Mouse (Mus musculus): ENCODE measurements around the gene Dbt. TPM values are rescaled to one million over a fixed set of nuclear protein-coding genes. Genes with fewer than 3 reads are reported as not detected.

Dbt gene
- 10 to 100 TPM; 25.5 to 45.6 TPM for total RNA-seq (2021)
- long read RNA-seq, experiment 1, transcript Dbt-201 (11 exons, 3,301 nt) = major isoform, 19 of 25 reads
- long read RNA-seq, experiment 1, partial matches to known transcripts = 2 of 25 reads
- long read RNA-seq, experiment 1, other reads (novel, unspliced or antisense) = 4 of 25 reads
- long read RNA-seq, experiment 2, transcript Dbt-201 (11 exons, 3,301 nt) = major isoform, 23 of 33 reads
- long read RNA-seq, experiment 2, partial matches to known transcripts = 3 of 33 reads
- long read RNA-seq, experiment 2, other reads (novel, unspliced or antisense) = 7 of 33 reads

GRCm38 (mm10) chr3:116512904-116513716 lies at the start of gene Dbt:
Gene Dbt (plus strand): TSS chr3:116513070.
- Histone ChIP-seq H3K27ac (peak within 1 kb of the TSS; percentile 95), H3K4me3 (peak within 1 kb of the TSS; percentile 72)
- intact Hi-C loops (cut with DNase I) = loop anchor here (2.0 to 10.0 kb wide), 4 partner anchors 49 to 320 kb away; partner anchors contain the start of genes Lrrc39 and Sass6
- peak; percentile 95 for DNase-seq
- no peak for TF ChIP-seq CTCF (IDR thresholded peaks at IDR 0.05)

GRCm38 (mm10) chr3:116464318-116464717 lies 48.6 kb upstream of the Dbt start:
- no peak for TF ChIP-seq CTCF (IDR thresholded peaks at IDR 0.05)
- no peak for DNase-seq
- Histone ChIP-seq H3K27ac (no peak overlapping the region), H3K4me3 (no peak overlapping the region)
- intact Hi-C loops (cut with DNase I) = no loop called here

- H3K4me3 ChIP-seq = no peak overlapping the region
- H3K27ac ChIP-seq = no peak overlapping the region
- DNase-seq = no peak
- intact Hi-C loops (cut with DNase I) = no loop called here
- no peak for TF ChIP-seq CTCF (IDR thresholded peaks at IDR 0.05)
Measured at GRCm38 (mm10) chr3:116465709-116466108, 47.2 kb upstream of the Dbt start.

GRCm38 (mm10) chr3:116474602-116475001 lies 38.3 kb upstream of the Dbt start:
- intact Hi-C loops (cut with DNase I) = no loop called here
- Histone ChIP-seq H3K4me3 (no peak overlapping the region), H3K27ac (no peak overlapping the region)
- no peak for TF ChIP-seq CTCF (IDR thresholded peaks at IDR 0.05)
- no peak for DNase-seq

GRCm38 (mm10) chr3:116476686-116477298 lies 36.1 kb upstream of the Dbt start:
- no peak for TF ChIP-seq CTCF (IDR thresholded peaks at IDR 0.05)
- intact Hi-C loops (cut with DNase I) = no loop called here
- Histone ChIP-seq H3K4me3 (no peak overlapping the region), H3K27ac (no peak overlapping the region)
- DNase-seq = no peak

- intact Hi-C loops (cut with DNase I) = no loop called here
- no peak overlapping the region for H3K27ac ChIP-seq
- no peak overlapping the region for H3K4me3 ChIP-seq
- TF ChIP-seq CTCF (IDR thresholded peaks at IDR 0.05) = no peak
- DNase-seq = no peak
Measured at GRCm38 (mm10) chr3:116477351-116477750, 35.5 kb upstream of the Dbt start.

GRCm38 (mm10) chr3:116480119-116480518 lies 32.8 kb upstream of the Dbt start:
- intact Hi-C loops (cut with DNase I) = no loop called here
- H3K4me3 ChIP-seq = no peak overlapping the region
- H3K27ac ChIP-seq = no peak overlapping the region
- DNase-seq = no peak
- TF ChIP-seq CTCF (IDR thresholded peaks at IDR 0.05) = no peak

- Histone ChIP-seq H3K27ac (no peak overlapping the region), H3K4me3 (no peak overlapping the region)
- TF ChIP-seq CTCF (IDR thresholded peaks at IDR 0.05) = no peak
- intact Hi-C loops (cut with DNase I) = no loop called here
- no peak for DNase-seq
Measured at GRCm38 (mm10) chr3:116480937-116481336, 31.9 kb upstream of the Dbt start.

- Histone ChIP-seq H3K4me3 (no peak overlapping the region), H3K27ac (no peak overlapping the region)
- intact Hi-C loops (cut with DNase I) = no loop called here
- TF ChIP-seq CTCF (IDR thresholded peaks at IDR 0.05) = no peak
- no peak for DNase-seq
Measured at GRCm38 (mm10) chr3:116482724-116483123, 30.1 kb upstream of the Dbt start.

- intact Hi-C loops (cut with DNase I) = no loop called here
- no peak for TF ChIP-seq CTCF (IDR thresholded peaks at IDR 0.05)
- DNase-seq = no peak
- no peak overlapping the region for H3K4me3 ChIP-seq
- H3K27ac ChIP-seq = no peak overlapping the region
Measured at GRCm38 (mm10) chr3:116483271-116483670, 29.6 kb upstream of the Dbt start.

GRCm38 (mm10) chr3:116490920-116491319 lies 21.9 kb upstream of the Dbt start:
- no peak for DNase-seq
- intact Hi-C loops (cut with DNase I) = no loop called here
- peak; percentile 43 for TF ChIP-seq CTCF (IDR thresholded peaks at IDR 0.05)
- no peak overlapping the region for H3K4me3 ChIP-seq
- H3K27ac ChIP-seq = no peak overlapping the region

- no peak overlapping the region for H3K4me3 ChIP-seq
- no peak for TF ChIP-seq CTCF (IDR thresholded peaks at IDR 0.05)
- intact Hi-C loops (cut with DNase I) = no loop called here
- DNase-seq = no peak
- no peak overlapping the region for H3K27ac ChIP-seq
Measured at GRCm38 (mm10) chr3:116491923-116492454, 20.9 kb upstream of the Dbt start.

- no peak overlapping the region for H3K4me3 ChIP-seq
- TF ChIP-seq CTCF (IDR thresholded peaks at IDR 0.05) = 0 out of 2 replicates have a peak, but pooled peaks have one; percentile 2
- no peak overlapping the region for H3K27ac ChIP-seq
- intact Hi-C loops (cut with DNase I) = loop anchor here (2.0 kb wide), 1 partner anchor 161 kb away; no protein-coding TSS in a partner anchor
- DNase-seq = no peak
Measured at GRCm38 (mm10) chr3:116493658-116494057, 19.2 kb upstream of the Dbt start.
